Mouse (Mus musculus) kidney, postnatal 0 days (tissue): Measurements from ENCODE around the gene Ezr. TPM values are rescaled to one million over a fixed set of nuclear protein-coding genes. Genes with fewer than 3 reads are reported as not detected.
A peak's percentile ranks its signal among the peaks of the same experiment; 100 is the strongest.

Experiments used
- ATAC-seq: fragments of 200-750 bp; cut with Nextera tagmentation; replicated peaks from 2 replicates; pipeline ENCODE4 v1.8.0; 2017; ENCODE audit warnings: low read depth, moderate number of reproducible peaks, moderate TSS enrichment, moderate library complexity; ENCODE audit not compliant: low FRiP score
- DNase-seq: peaks from one replicate; pipeline ENCODE4 v3.0.0-alpha.2; 2016; ENCODE audit warnings: low spot score
- H3K27ac ChIP-seq: fragments of 300-500 bp; sonication (generic); 2 replicates; pipeline ENCODE4 v1.5.1; 2014; ENCODE audit warnings: mild to moderate bottlenecking
- H3K27me3 ChIP-seq: fragments of 300-500 bp; sonication (generic); 2 replicates; pipeline ENCODE4 v1.6.1; 2014; ENCODE audit warnings: low read length, mixed read lengths; ENCODE audit not compliant: insufficient read depth
- H3K36me3 ChIP-seq: fragments of 300-500 bp; sonication (generic); 2 replicates; pipeline ENCODE4 v1.6.1; 2014; ENCODE audit warnings: low read length, mixed read lengths; ENCODE audit not compliant: insufficient read depth
- H3K4me1 ChIP-seq: fragments of 300-500 bp; sonication (generic); replicated peaks from 2 replicates; pipeline ENCODE4 v1.6.1; 2014; ENCODE audit warnings: antibody characterized with exemption, low read length, mixed read lengths; ENCODE audit not compliant: insufficient read depth
- H3K4me2 ChIP-seq: fragments of 300-500 bp; sonication (generic); 2 replicates; pipeline ENCODE4 v1.6.1; 2014; ENCODE audit warnings: mild to moderate bottlenecking, low read length, moderate library complexity, mixed read lengths
- H3K4me3 ChIP-seq: fragments of 300-500 bp; sonication (generic); replicated peaks from 2 replicates; pipeline ENCODE4 v1.5.1; 2014; ENCODE audit warnings: low read depth, low read length
- H3K9ac ChIP-seq: fragments of 300-500 bp; sonication (generic); 2 replicates; pipeline ENCODE4 v1.6.1; 2014; ENCODE audit warnings: low read depth, low read length
- H3K9me3 ChIP-seq: fragments of 300-500 bp; sonication (generic); replicated peaks from 2 replicates; pipeline ENCODE4 v1.6.1; 2016; ENCODE audit warnings: low read length, inconsistent platforms, mixed read lengths
- CTCF ChIP-seq: IDR thresholded peaks from 2 replicates; pipeline ENCODE4 v1.5.1; 2016; ENCODE audit warnings: antibody characterized with exemption, low read depth, mild to moderate bottlenecking, moderate library complexity
- WGBS: fragments of 180-500 bp; shearing (Covaris S2); extraction: QIAGEN DNeasy Blood & Tissue Kit; methylation state at CpG from one replicate; pipeline ENCODE4 v1.1.7; 2014; 5-methylcytosine and 5-hydroxymethylcytosine counted together
- polyA plus RNA-seq: library from polyadenylated mRNA; unstranded; fragments of >200 nt; fragmentation: Nextera tagmentation; extraction: Ambion mirVana; gene quantifications from 2 replicates; pipeline ENCODE4 v1.2.1, GENCODE M21; 2015

Ezr gene
- polyA plus RNA-seq, 1 experiment from 2014 or later, result 281 TPM

DNA sequence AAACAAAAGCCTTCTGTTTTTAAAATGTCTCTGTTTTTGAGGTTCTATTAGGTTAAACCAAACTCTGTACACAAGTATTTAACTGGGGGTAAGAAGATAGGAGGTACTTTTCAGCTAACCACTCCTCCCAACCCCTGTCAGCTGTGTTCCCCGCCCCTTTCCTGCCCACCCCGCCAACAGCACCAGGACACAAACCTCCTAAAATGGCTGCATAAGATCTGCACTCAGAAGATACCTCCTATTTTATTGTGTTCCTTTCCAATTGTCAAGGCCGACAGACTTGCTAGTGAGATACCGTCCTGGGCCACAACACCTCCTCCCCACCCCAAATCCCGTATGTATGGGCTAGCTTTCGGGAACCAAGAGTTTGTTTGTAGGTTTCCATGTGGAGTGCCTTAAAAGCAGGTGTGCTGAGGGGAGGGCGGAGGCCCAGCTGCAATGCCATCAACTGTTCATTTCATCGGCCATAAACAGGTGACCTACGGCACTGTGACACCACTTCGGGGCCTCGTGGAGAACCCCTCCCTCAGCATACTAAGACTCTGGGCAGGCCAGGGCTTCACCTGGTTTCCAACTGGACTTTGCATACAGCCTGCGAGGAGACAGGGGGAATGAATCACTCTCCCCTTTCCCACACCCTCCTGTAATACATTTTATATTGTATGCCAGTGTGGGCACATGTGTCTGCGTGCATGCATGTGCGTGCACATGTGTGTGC is 9.2 kb downstream of the Ezr start:
- no peak for TF ChIP-seq CTCF
- peaks cover 53% of the 10 kb centered on the region for H3K4me1 ChIP-seq
- H3K36me3 ChIP-seq, result no peaks in the 10 kb centered on the region
- ATAC-seq (no peak), DNase-seq (no peak)
- no peak overlapping the region for H3K4me3 ChIP-seq
- H3K4me2 ChIP-seq, result no peak overlapping the region
- WGBS, result 63% methylated on average over 14 of the region's 14 CpGs
- H3K27me3 ChIP-seq, result no peaks in the 10 kb centered on the region
- H3K9me3 ChIP-seq, result no peaks in the 10 kb centered on the region
- H3K27ac ChIP-seq, result no peak overlapping the region
- H3K9ac ChIP-seq, result no peak overlapping the region

GRCm38 (mm10) chr17:6772490-6772773 is 10.2 kb downstream of the Ezr start:
- Histone ChIP-seq H3K27me3 (no peaks in the 10 kb centered on the region), H3K9me3 (no peaks in the 10 kb centered on the region), H3K4me3 (no peak overlapping the region), H3K27ac (peak overlapping the region; percentile 85), H3K9ac (no peak overlapping the region), H3K4me1 (peaks cover 53% of the 10 kb centered on the region), H3K4me2 (0 out of 2 replicates have a peak overlapping the region, but pooled peaks have one; percentile 17), H3K36me3 (no peaks in the 10 kb centered on the region)
- WGBS, result 34% methylated on average over 5 of the region's 5 CpGs
- no peak; the same call in 1 of the 2 replicates for ATAC-seq
- no peak for TF ChIP-seq CTCF
- peak; percentile 78 for DNase-seq

DNA sequence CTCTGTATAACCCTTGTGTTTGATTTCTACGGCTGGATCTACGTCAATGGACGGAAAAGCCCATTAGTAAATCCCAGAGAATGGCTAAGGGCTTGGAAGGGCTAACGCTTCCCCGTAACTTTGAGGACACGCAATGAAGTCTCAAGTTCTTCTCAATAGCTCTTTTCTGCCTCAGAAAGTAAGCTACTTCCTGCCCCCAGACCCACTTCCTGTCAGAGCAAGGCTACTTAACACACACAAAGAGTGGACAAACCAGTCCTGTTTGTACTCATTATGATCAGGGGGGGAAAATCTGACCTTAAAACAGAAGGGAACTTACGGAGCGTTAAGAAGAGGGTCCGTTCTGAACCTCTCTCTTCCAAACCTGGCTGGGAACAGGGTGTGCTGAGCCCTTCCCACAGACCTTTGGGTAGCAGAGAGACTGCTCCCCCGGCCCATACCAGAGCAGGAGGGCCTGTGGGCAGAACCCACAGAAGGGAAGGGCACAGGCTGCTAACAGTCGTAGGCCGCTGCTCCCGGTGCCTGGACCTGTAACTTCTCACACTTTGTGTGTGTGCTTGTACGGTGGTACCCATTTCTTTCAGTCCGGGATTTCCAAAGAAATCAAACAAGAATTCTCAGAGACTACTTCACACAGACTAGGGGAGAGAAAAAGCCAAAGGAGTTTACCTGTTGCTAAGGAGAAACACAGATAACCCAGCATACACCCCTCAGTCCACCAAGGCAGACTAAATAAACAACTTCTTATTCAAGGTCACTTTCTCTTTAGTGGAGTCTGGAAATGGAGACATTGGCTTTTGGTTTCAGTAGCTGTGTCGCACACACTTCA is 10.7 kb downstream of the Ezr start:
- Histone ChIP-seq H3K4me1 (peaks cover 50% of the 10 kb centered on the region), H3K27me3 (no peaks in the 10 kb centered on the region), H3K9me3 (no peaks in the 10 kb centered on the region), H3K4me2 (0 out of 2 replicates have a peak overlapping the region, but pooled peaks have one; percentile 17), H3K9ac (no peak overlapping the region), H3K36me3 (no peaks in the 10 kb centered on the region), H3K27ac (peak overlapping the region; percentile 85), H3K4me3 (no peak overlapping the region)
- WGBS, result 59% methylated on average over 16 of the region's 16 CpGs
- TF ChIP-seq CTCF, result no peak
- ATAC-seq, result no peak
- DNase-seq, result no peak

DNA sequence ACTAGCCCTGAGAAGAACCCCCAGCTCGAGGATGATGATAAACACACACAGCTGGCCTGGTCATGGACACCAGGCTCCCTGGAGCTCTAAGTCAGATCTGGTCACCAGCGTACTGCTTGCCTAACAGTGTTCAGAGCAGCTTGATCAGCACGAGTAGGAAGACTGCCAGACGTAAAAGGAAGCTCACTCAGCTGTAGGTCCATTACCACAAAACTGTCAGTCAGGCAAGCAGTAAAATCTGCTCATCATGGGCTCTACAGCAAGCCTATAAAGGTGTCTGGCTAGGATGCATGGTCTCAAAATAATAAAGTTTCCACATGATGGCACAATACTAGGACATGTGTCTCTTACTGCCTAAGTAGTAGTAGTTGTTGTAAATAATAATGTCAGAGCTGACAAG is 13.0 kb downstream of the Ezr start:
- 15% methylated on average over 4 of the region's 4 CpGs for WGBS
- H3K27ac ChIP-seq, result peak overlapping the region; percentile 33
- ATAC-seq, result no peak

GRCm38 (mm10) chr17:6768301-6768788 is 14.2 kb downstream of the Ezr start:
- H3K9ac ChIP-seq, result no peak overlapping the region
- DNase-seq (no peak), ATAC-seq (no peak; the same call in 1 of the 2 replicates)
- H3K27me3 ChIP-seq, result no peaks in the 10 kb centered on the region
- 66% methylated on average over 5 of the region's 5 CpGs for WGBS
- no peaks in the 10 kb centered on the region for H3K9me3 ChIP-seq
- peak overlapping the region; percentile 33 for H3K27ac ChIP-seq
- H3K4me3 ChIP-seq, result no peak overlapping the region
- H3K4me2 ChIP-seq, result no peak overlapping the region
- no peak for TF ChIP-seq CTCF
- no peaks in the 10 kb centered on the region for H3K36me3 ChIP-seq
- peaks cover 68% of the 10 kb centered on the region for H3K4me1 ChIP-seq

More for the DNA sequence above, 13.0 kb downstream of the Ezr start:
- H3K4me3 ChIP-seq, result no peak overlapping the region
- H3K9me3 ChIP-seq, result no peaks in the 10 kb centered on the region
- H3K9ac ChIP-seq, result no peak overlapping the region
- no peak for TF ChIP-seq CTCF
- H3K36me3 ChIP-seq, result no peaks in the 10 kb centered on the region
- H3K4me2 ChIP-seq, result no peak overlapping the region
- peaks cover 65% of the 10 kb centered on the region for H3K4me1 ChIP-seq
- no peak for DNase-seq
- H3K27me3 ChIP-seq, result no peaks in the 10 kb centered on the region

GRCm38 (mm10) chr17:6767771-6768170 is 14.8 kb downstream of the Ezr start:
- DNase-seq (no peak), ATAC-seq (no peak)
- Histone ChIP-seq H3K4me1 (peaks cover 63% of the 10 kb centered on the region), H3K9ac (no peak overlapping the region), H3K36me3 (no peaks in the 10 kb centered on the region), H3K9me3 (no peaks in the 10 kb centered on the region), H3K27ac (peak overlapping the region; percentile 33), H3K4me3 (no peak overlapping the region), H3K27me3 (no peaks in the 10 kb centered on the region), H3K4me2 (no peak overlapping the region)
- no peak for TF ChIP-seq CTCF
- WGBS, result 53% methylated on average over 5 of the region's 5 CpGs
